Mouse (Mus musculus) large intestine, adult 2 months (tissue): Measurements from ENCODE around the gene Lgr6. TPM values are rescaled to one million over a fixed set of nuclear protein-coding genes. Genes with fewer than 3 reads are reported as not detected.

Experiments used
- DNase-seq: peaks from one replicate; pipeline ENCODE4 v3.0.0-alpha.2; 2012; ENCODE audit warnings: low read depth, low spot score
- WGBS: fragments of 180-500 bp; shearing (Covaris S2); methylation state at CpG from one replicate; pipeline ENCODE4 v1.1.7; 2018; 5-methylcytosine and 5-hydroxymethylcytosine counted together
- polyA plus RNA-seq: library from polyadenylated mRNA; depleted of rRNA; stranded (reverse); fragments of >200 nt; gene quantifications from 2 replicates; pipeline ENCODE4 v1.2.3, GENCODE M21; 2012

Lgr6 gene
- polyA plus RNA-seq, 1 experiment, result 0.07 TPM

- DNase-seq, result no peak
- WGBS, result 59% methylated on average over 5 of the region's 5 CpGs
Observed at GRCm38 (mm10) chr1:135021936-135022335, 83.1 kb downstream of the Lgr6 start.

- DNase-seq, result no peak
- 4% methylated on average over 5 of the region's 5 CpGs for WGBS
Observed at GRCm38 (mm10) chr1:135020970-135021369, 84.1 kb downstream of the Lgr6 start.

GRCm38 (mm10) chr1:135020281-135020940, 84.7 kb downstream of the Lgr6 start:
- WGBS, result 58% methylated on average over 5 of the region's 5 CpGs
- no peak for DNase-seq

GRCm38 (mm10) chr1:135019775-135020167, 85.3 kb downstream of the Lgr6 start:
- no peak for DNase-seq
- 67% methylated on average over 4 of the region's 4 CpGs for WGBS

- 38% methylated on average over 13 of the region's 13 CpGs for WGBS
- DNase-seq, result no peak
Observed at GRCm38 (mm10) chr1:135019087-135019774, 85.8 kb downstream of the Lgr6 start.

GRCm38 (mm10) chr1:135017656-135018015, 87.4 kb downstream of the Lgr6 start:
- no peak for DNase-seq
- 68% methylated on average over 2 of the region's 2 CpGs for WGBS

GRCm38 (mm10) chr1:135016907-135017655, 88.0 kb downstream of the Lgr6 start:
- no peak for DNase-seq
- WGBS, result 77% methylated on average over 10 of the region's 10 CpGs

GRCm38 (mm10) chr1:135014921-135015445, 90.1 kb downstream of the Lgr6 start:
- WGBS, result 74% methylated on average over 10 of the region's 10 CpGs
- DNase-seq, result no peak

GRCm38 (mm10) chr1:135012472-135012871, 92.6 kb downstream of the Lgr6 start:
- 83% methylated on average over 9 of the region's 9 CpGs for WGBS
- no peak for DNase-seq

GRCm38 (mm10) chr1:135011912-135012311, 93.2 kb downstream of the Lgr6 start:
- WGBS, result 93% methylated on average over 5 of the region's 5 CpGs

GRCm38 (mm10) chr1:135009833-135010232, 95.2 kb downstream of the Lgr6 start:
- 68% methylated on average over 3 of the region's 3 CpGs for WGBS
- DNase-seq, result no peak

More at GRCm38 (mm10) chr1:135011912-135012311, 93.2 kb downstream of the Lgr6 start:
- no peak for DNase-seq

GRCm38 (mm10) chr1:135005696-135006095, 99.4 kb downstream of the Lgr6 start:
- WGBS, result 58% methylated on average over 7 of the region's 7 CpGs
- DNase-seq, result no peak

- 54% methylated on average over 4 of the region's 4 CpGs for WGBS
- no peak for DNase-seq
Observed at GRCm38 (mm10) chr1:135003346-135003745, 101.7 kb downstream of the Lgr6 start.

- no peak for DNase-seq
- 61% methylated on average over 9 of the region's 9 CpGs for WGBS
Observed at GRCm38 (mm10) chr1:135000527-135000926, 104.5 kb downstream of the Lgr6 start.

- 85% methylated on average over 8 of the region's 8 CpGs for WGBS
- no peak for DNase-seq
Observed at GRCm38 (mm10) chr1:134998231-134998630, 106.8 kb downstream of the Lgr6 start.

- no peak for DNase-seq
- WGBS, result 77% methylated on average over 5 of the region's 5 CpGs
Observed at GRCm38 (mm10) chr1:134997568-134997967, 107.5 kb downstream of the Lgr6 start.

- 71% methylated on average over 7 of the region's 7 CpGs for WGBS
Observed at GRCm38 (mm10) chr1:134996471-134996870, 108.6 kb downstream of the Lgr6 start.

GRCm38 (mm10) chr1:134995954-134996353, 109.1 kb downstream of the Lgr6 start:
- DNase-seq, result no peak
- WGBS, result 0% methylated on average over 1 of the region's 1 CpGs

More at GRCm38 (mm10) chr1:134996471-134996870, 108.6 kb downstream of the Lgr6 start:
- DNase-seq, result no peak

GRCm38 (mm10) chr1:134995437-134995836, 109.6 kb downstream of the Lgr6 start:
- WGBS, result 83% methylated on average over 4 of the region's 4 CpGs

GRCm38 (mm10) chr1:134994739-134995138, 110.3 kb downstream of the Lgr6 start:
- WGBS, result 76% methylated on average over 3 of the region's 3 CpGs
- DNase-seq, result no peak

More at GRCm38 (mm10) chr1:134995437-134995836, 109.6 kb downstream of the Lgr6 start:
- no peak for DNase-seq
